Mouse (Mus musculus) small intestine, adult 2 months (tissue): Measurements from ENCODE around the gene Taar3.

Experiments
- CTCF ChIP-seq: fragments of 200-500 bp; IDR thresholded peaks from 2 replicates; pipeline ENCODE4 v1.5.1; 2012; ENCODE audit warnings: low read depth, mild to moderate bottlenecking, control low read depth, inconsistent platforms, low read length, moderate library complexity, mixed read lengths; ENCODE audit not compliant: insufficient replicate concordance, insufficient read length; ENCODE audit errors: extremely low read depth
- POLR2A ChIP-seq: fragments of 200-500 bp; IDR thresholded peaks from 2 replicates; pipeline ENCODE4 v1.6.1; 2012; ENCODE audit warnings: low read depth, mild to moderate bottlenecking, control low read depth, inconsistent platforms, low read length, moderate library complexity

- no peak for TF ChIP-seq CTCF
- no peak for TF ChIP-seq POLR2A
Observed at GRCm38 (mm10) chr10:23999639-24000038, 50.3 kb downstream of the Taar3 start, which contains the start of gene Taar7b.
